Mouse (Mus musculus) midbrain, embryonic 10.5 days (tissue): ENCODE measurements around the gene Lmntd2. TPM values are rescaled to one million over a fixed set of nuclear protein-coding genes. Genes with fewer than 3 reads are reported as not detected.

Experiments used
- DNase-seq: peaks from one replicate; pipeline ENCODE4 v3.0.0-alpha.2; 2017; ENCODE audit warnings: low spot score
- H3K27ac ChIP-seq: fragments of 300-500 bp; sonication (generic); replicated peaks from 2 replicates; pipeline ENCODE4 v1.5.1; 2016; ENCODE audit warnings: mild to moderate bottlenecking
- H3K27me3 ChIP-seq: fragments of 300-500 bp; sonication (generic); 2 replicates; pipeline ENCODE4 v1.6.1; 2016; ENCODE audit warnings: low read depth, mild to moderate bottlenecking; ENCODE audit not compliant: poor library complexity, severe bottlenecking
- H3K36me3 ChIP-seq: fragments of 300-500 bp; sonication (generic); 2 replicates; pipeline ENCODE4 v1.6.1; 2016; ENCODE audit warnings: mild to moderate bottlenecking, moderate library complexity
- H3K4me1 ChIP-seq: fragments of 300-500 bp; sonication (generic); 2 replicates; pipeline ENCODE4 v1.6.1; 2016
- H3K4me3 ChIP-seq: fragments of 300-500 bp; sonication (generic); 2 replicates; pipeline ENCODE4 v1.5.1; 2016; ENCODE audit warnings: mild to moderate bottlenecking, moderate library complexity
- H3K9me3 ChIP-seq: fragments of 300-500 bp; sonication (generic); replicated peaks from 2 replicates; pipeline ENCODE4 v1.6.1; 2016; ENCODE audit warnings: mild to moderate bottlenecking
- WGBS: fragments of 180-500 bp; shearing (Covaris S2); methylation state at CpG from one replicate; pipeline ENCODE4 v1.1.7; 2016; 5-methylcytosine and 5-hydroxymethylcytosine counted together
- polyA plus RNA-seq: library from polyadenylated mRNA; unstranded; fragments of >200 nt; fragmentation: Nextera tagmentation; extraction: Ambion mirVana; gene quantifications from 2 replicates; pipeline ENCODE4 v1.2.1, GENCODE M21; 2016

Gene Lmntd2
- polyA plus RNA-seq, 1 experiment from 2014 or later, result 3.8 TPM

DNA sequence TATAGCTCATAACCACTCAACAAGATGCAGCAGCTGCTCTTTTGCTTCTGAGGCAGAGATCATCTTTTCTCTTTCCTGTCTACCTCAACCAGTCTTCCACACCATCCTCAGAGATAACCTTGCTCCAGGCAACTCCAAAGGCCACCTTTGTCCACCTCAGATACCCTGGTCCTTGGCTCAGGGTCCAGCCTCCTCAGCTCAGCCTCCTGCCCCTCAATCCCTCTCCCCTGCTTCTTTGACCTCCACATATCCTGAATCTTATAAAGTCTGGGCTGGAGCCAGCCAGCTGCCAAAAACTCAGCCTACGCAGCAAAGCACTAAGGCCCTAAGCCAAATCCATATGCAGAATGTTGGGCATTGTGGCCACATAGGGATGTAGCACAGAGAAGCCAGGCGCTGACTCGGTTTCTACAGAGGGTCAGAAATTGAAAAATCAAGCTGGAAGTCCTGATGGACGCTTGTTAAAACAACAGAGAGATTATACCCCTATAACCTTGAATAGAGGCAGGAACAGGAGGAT is 8.9 kb upstream of the Lmntd2 start:
- 90% methylated on average over 4 of the region's 4 CpGs for WGBS
- H3K9me3 ChIP-seq, result no peaks in the 10 kb centered on the region
- peaks cover 28% of the 10 kb centered on the region for H3K36me3 ChIP-seq
- H3K27me3 ChIP-seq, result no peaks in the 10 kb centered on the region
- peaks cover 39% of the 10 kb centered on the region for H3K4me1 ChIP-seq
- H3K27ac ChIP-seq, result peak overlapping the region; percentile 89
- peak overlapping the region; percentile 64; the same call in 1 of the 2 replicates for H3K4me3 ChIP-seq
- DNase-seq, result no peak

- Histone ChIP-seq H3K4me1 (peaks cover 45% of the 10 kb centered on the region), H3K27me3 (no peaks in the 10 kb centered on the region), H3K36me3 (peaks cover 35% of the 10 kb centered on the region), H3K27ac (peak overlapping the region; percentile 89), H3K4me3 (peak overlapping the region; percentile 64), H3K9me3 (no peaks in the 10 kb centered on the region)
- DNase-seq, result no peak
- WGBS, result 18% methylated on average over 8 of the region's 8 CpGs
Measured at GRCm38 (mm10) chr7:141222126-141222467, 8.2 kb upstream of the Lmntd2 start.

DNA sequence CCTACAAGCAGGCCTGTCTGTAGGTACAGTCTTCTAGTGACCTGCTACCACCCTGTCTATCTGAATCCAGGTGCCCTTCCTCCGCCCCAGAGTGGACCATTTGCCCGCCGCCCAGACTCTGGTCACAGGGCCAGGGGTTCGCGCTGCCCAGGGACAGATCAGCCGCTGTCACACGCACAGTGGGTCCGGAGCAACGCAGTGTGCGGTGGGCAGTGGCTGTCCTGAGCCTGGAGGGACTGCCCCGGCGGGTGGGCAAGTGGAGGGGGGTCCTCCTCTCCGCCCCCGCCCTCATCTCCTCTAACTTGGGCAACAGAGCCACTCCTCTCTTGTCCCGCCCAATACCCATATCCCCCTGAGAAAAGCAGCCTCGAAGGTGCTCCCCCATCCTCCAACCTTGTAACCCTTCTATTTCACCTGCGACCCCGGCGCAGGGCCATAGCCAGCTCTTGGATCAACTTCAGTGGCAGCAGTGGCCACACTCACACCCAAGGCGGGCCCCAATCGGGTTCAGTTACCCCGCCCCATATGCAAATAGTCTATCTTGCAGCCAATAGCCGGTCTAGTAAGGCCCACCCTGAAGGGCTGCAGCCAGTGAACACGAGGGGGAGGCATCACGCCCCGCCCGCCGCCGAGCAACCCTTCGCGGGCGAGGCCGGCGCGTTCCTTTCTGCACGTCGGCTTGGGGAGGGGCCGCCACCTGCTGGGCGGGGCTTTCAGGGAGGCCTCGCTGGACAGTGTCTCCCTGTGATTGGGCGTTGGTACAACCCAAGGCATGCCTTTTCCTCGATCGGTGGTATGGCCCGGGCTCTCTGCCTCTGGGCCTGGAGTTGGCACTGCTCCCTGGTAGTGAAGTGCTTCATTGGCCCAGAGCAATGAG is 7.6 kb upstream of the Lmntd2 start:
- 3% methylated on average over 44 of the region's 44 CpGs for WGBS
- H3K9me3 ChIP-seq, result no peaks in the 10 kb centered on the region
- peaks cover 37% of the 10 kb centered on the region for H3K36me3 ChIP-seq
- peak overlapping the region; percentile 89 for H3K27ac ChIP-seq
- peak overlapping the region; percentile 64 for H3K4me3 ChIP-seq
- H3K27me3 ChIP-seq, result no peaks in the 10 kb centered on the region
- peak; percentile 99 for DNase-seq
- peaks cover 51% of the 10 kb centered on the region for H3K4me1 ChIP-seq

- Histone ChIP-seq H3K4me1 (peaks cover 60% of the 10 kb centered on the region), H3K9me3 (no peaks in the 10 kb centered on the region), H3K4me3 (peak overlapping the region; percentile 64), H3K27ac (peak overlapping the region; percentile 89), H3K36me3 (peaks cover 37% of the 10 kb centered on the region), H3K27me3 (no peaks in the 10 kb centered on the region)
- DNase-seq, result no peak
- WGBS, result 78% methylated on average over 1 of the region's 1 CpGs
Measured at GRCm38 (mm10) chr7:141220377-141220776, 6.5 kb upstream of the Lmntd2 start.

GRCm38 (mm10) chr7:141219558-141220099 is 5.7 kb upstream of the Lmntd2 start:
- H3K27ac ChIP-seq, result no peak overlapping the region; the same call in 1 of the 2 replicates
- peaks cover 67% of the 10 kb centered on the region for H3K4me1 ChIP-seq
- no peak for DNase-seq
- no peaks in the 10 kb centered on the region for H3K27me3 ChIP-seq
- peak overlapping the region; percentile 12; the same call in 1 of the 2 replicates for H3K4me3 ChIP-seq
- H3K9me3 ChIP-seq, result no peaks in the 10 kb centered on the region
- peaks cover 37% of the 10 kb centered on the region for H3K36me3 ChIP-seq
- WGBS, result 100% methylated on average over 1 of the region's 1 CpGs

- Histone ChIP-seq H3K27ac (no peak overlapping the region), H3K36me3 (peaks cover 37% of the 10 kb centered on the region), H3K9me3 (no peaks in the 10 kb centered on the region), H3K27me3 (no peaks in the 10 kb centered on the region), H3K4me3 (0 out of 2 replicates have a peak overlapping the region, but pooled peaks have one; percentile 9), H3K4me1 (peaks cover 77% of the 10 kb centered on the region)
- no peak for DNase-seq
- WGBS, result 90% methylated on average over 5 of the region's 5 CpGs
Measured at GRCm38 (mm10) chr7:141218557-141219133, 4.8 kb upstream of the Lmntd2 start.

DNA sequence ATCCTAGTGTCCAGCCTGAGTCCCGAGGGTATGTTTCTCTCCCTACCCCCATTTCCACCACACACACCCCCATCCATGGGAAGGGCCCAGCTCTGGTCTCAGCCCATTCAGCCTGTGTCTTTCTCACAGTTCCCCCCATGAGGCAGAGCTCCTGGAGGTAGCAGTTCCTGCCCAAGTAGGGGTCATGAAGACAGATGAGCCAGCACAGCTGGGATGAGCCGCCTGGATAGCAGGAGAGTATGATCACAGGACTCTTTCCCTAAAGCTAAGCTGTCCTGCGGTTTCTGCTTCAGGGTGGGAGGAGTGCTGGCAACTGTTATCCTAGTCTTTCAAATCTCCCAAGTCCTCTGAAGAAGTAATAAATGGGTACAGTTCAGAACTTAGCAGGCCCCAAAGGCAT is 4.3 kb upstream of the Lmntd2 start:
- Histone ChIP-seq H3K4me1 (peaks cover 77% of the 10 kb centered on the region), H3K36me3 (peaks cover 37% of the 10 kb centered on the region), H3K9me3 (no peaks in the 10 kb centered on the region), H3K4me3 (peak overlapping the region; percentile 9; the same call in 1 of the 2 replicates), H3K27ac (0 out of 2 replicates have a peak overlapping the region, but pooled peaks have one; percentile 97), H3K27me3 (no peaks in the 10 kb centered on the region)
- no peak for DNase-seq
- WGBS, result 83% methylated on average over 3 of the region's 3 CpGs

GRCm38 (mm10) chr7:141217343-141218013 is 3.6 kb upstream of the Lmntd2 start:
- Histone ChIP-seq H3K9me3 (no peaks in the 10 kb centered on the region), H3K36me3 (peaks cover 37% of the 10 kb centered on the region), H3K27me3 (no peaks in the 10 kb centered on the region), H3K27ac (0 out of 2 replicates have a peak overlapping the region, but pooled peaks have one; percentile 97), H3K4me1 (peaks cover 80% of the 10 kb centered on the region), H3K4me3 (peak overlapping the region; percentile 81)
- WGBS, result 90% methylated on average over 17 of the region's 17 CpGs
- no peak for DNase-seq

DNA sequence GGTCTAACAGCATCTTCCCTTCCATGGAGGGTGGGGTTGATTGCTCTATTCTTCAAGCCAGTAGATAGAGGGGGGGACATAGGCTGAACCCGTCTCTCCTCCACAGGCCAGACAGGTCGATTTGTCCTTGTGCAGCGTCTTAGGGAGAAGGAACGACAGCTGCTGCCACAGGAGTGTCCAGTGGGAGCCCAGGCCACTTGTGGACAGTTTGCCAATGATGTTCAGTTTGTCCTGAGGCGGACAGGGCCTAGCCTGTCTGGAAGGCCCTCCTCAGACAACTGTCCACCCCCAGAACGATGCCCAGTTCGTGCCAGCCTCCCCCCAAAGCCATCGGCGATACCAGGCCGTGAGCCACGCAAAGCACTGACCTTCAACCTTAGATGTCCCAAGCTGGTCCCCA is 3.0 kb upstream of the Lmntd2 start:
- Histone ChIP-seq H3K27me3 (no peaks in the 10 kb centered on the region), H3K9me3 (no peaks in the 10 kb centered on the region), H3K27ac (peak overlapping the region; percentile 97), H3K4me3 (peak overlapping the region; percentile 81), H3K4me1 (peaks cover 77% of the 10 kb centered on the region), H3K36me3 (peaks cover 37% of the 10 kb centered on the region)
- 91% methylated on average over 11 of the region's 11 CpGs for WGBS
- DNase-seq, result no peak

GRCm38 (mm10) chr7:141215880-141216733 is 2.2 kb upstream of the Lmntd2 start:
- H3K4me3 ChIP-seq, result peak overlapping the region; percentile 81
- no peaks in the 10 kb centered on the region for H3K9me3 ChIP-seq
- peaks cover 37% of the 10 kb centered on the region for H3K36me3 ChIP-seq
- H3K4me1 ChIP-seq, result peaks cover 73% of the 10 kb centered on the region
- DNase-seq, result no peak
- H3K27me3 ChIP-seq, result no peaks in the 10 kb centered on the region
- under 1% methylated on average over 42 of the region's 42 CpGs for WGBS
- H3K27ac ChIP-seq, result peak overlapping the region; percentile 97

GRCm38 (mm10) chr7:141215101-141215879 is 1.4 kb upstream of the Lmntd2 start, which contains the start of gene Rassf7:
Rassf7 (plus strand) TSS chr7:141215860.
- H3K4me1 ChIP-seq, result peaks cover 73% of the 10 kb centered on the region
- no peaks in the 10 kb centered on the region for H3K27me3 ChIP-seq
- H3K27ac ChIP-seq, result peak within 1 kb of the TSS; percentile 97
- DNase-seq, result peak; percentile 97
- peak within 1 kb of the TSS; percentile 81 for H3K4me3 ChIP-seq
- peaks cover 34% of the 10 kb centered on the region for H3K36me3 ChIP-seq
- WGBS, result under 1% methylated on average over 41 of the region's 41 CpGs
- H3K9me3 ChIP-seq, result no peaks in the 10 kb centered on the region
